ENCODE assay signal across 31 mouse cellular contexts in genomic region chr1:89007476-89007875, GRCm38 (mm10).
DNase-seq lines count a peak whose midpoint lies in the region; ATAC-seq lines count a peak whose summit lies in the region.
"Had no signal": no experiment of that assay in that cellular context is flagged by ENCODE, and none has a peak within 500 bp of the region (broad histone marks: within the 10 kb centered on the region; RNA-seq: fewer than 3 reads in every experiment).

No protein-coding gene starts in this region.

- no peak overlapping the region; the same call in 1 of the 2 replicates for H3K27ac ChIP-seq in forebrain, embryonic 13.5 days
- no peak overlapping the region for H3K27ac ChIP-seq in forebrain, embryonic 10.5 days
- H3K27ac ChIP-seq in heart, embryonic 10.5 days = no peak overlapping the region
- H3K27ac ChIP-seq in forebrain, embryonic 16.5 days (ENCODE audit: low read length) = peak overlapping the region; percentile 19; the same call in 1 of the 2 replicates
- H3K27ac ChIP-seq: embryonic facial prominence, embryonic 10.5 days; embryonic facial prominence, embryonic 13.5 days; gastrocnemius, adult 2 months; heart, embryonic 13.5 days; hindbrain, embryonic 14.5 days; hindbrain, postnatal 0 days had no signal

- ATAC-seq in forebrain, embryonic 13.5 days = peak; percentile 48; the same call in 1 of the 2 replicates
- ATAC-seq in forebrain, embryonic 16.5 days = peak; percentile 68
- ATAC-seq: hindbrain, postnatal 0 days; inflammation-experienced regulatory T-cells, adult 6 months; intestine, postnatal 0 days; Patski had no signal

- no peaks in the 10 kb centered on the region for H3K9me3 ChIP-seq in forebrain, embryonic 13.5 days (replicated peaks)
- no peaks in the 10 kb centered on the region for H3K9me3 ChIP-seq in forebrain, embryonic 10.5 days
- H3K9me3 ChIP-seq in heart, embryonic 10.5 days = no peaks in the 10 kb centered on the region
- no peaks in the 10 kb centered on the region for H3K9me3 ChIP-seq in forebrain, embryonic 16.5 days (ENCODE audit: control insufficient read depth, low read length)
- H3K9me3 ChIP-seq: embryonic facial prominence, embryonic 10.5 days; embryonic facial prominence, embryonic 13.5 days; heart, embryonic 13.5 days had no signal

- H3K4me2 ChIP-seq in forebrain, embryonic 13.5 days = no peak overlapping the region
- H3K4me2 ChIP-seq in forebrain, embryonic 16.5 days (ENCODE audit: low read length) = no peak overlapping the region
- H3K4me2 ChIP-seq: embryonic facial prominence, embryonic 13.5 days; heart, embryonic 13.5 days; hindbrain, embryonic 14.5 days had no signal

- WGBS in forebrain, embryonic 13.5 days = 78% methylated on average over 7 of the region's 7 CpGs
- WGBS in forebrain, embryonic 10.5 days = 94% methylated on average over 7 of the region's 7 CpGs
- 86% methylated on average over 7 of the region's 7 CpGs for WGBS in heart, embryonic 10.5 days
- WGBS in forebrain, embryonic 16.5 days = 57% methylated on average over 7 of the region's 7 CpGs

- peaks cover 7% of the 10 kb centered on the region for H3K4me1 ChIP-seq in forebrain, embryonic 13.5 days
- H3K4me1 ChIP-seq in forebrain, embryonic 10.5 days = peaks cover 14% of the 10 kb centered on the region
- no peaks in the 10 kb centered on the region for H3K4me1 ChIP-seq in heart, embryonic 10.5 days
- peaks cover 5% of the 10 kb centered on the region for H3K4me1 ChIP-seq in forebrain, embryonic 16.5 days (replicated peaks; ENCODE audit: control insufficient read depth, insufficient read depth, low read length)

- no peak overlapping the region for H3K9ac ChIP-seq in forebrain, embryonic 13.5 days
- H3K9ac ChIP-seq in forebrain, embryonic 16.5 days (replicated peaks; ENCODE audit: low read depth, low read length) = no peak overlapping the region
- H3K9ac ChIP-seq: embryonic facial prominence, embryonic 13.5 days; heart, embryonic 13.5 days; hindbrain, embryonic 14.5 days had no signal

- no peak overlapping the region for H3K4me3 ChIP-seq in forebrain, embryonic 13.5 days
- H3K4me3 ChIP-seq in forebrain, embryonic 10.5 days = no peak overlapping the region
- no peak overlapping the region for H3K4me3 ChIP-seq in heart, embryonic 10.5 days
- no peak overlapping the region for H3K4me3 ChIP-seq in forebrain, embryonic 16.5 days (replicated peaks; ENCODE audit: low read length)
- H3K4me3 ChIP-seq: embryonic facial prominence, embryonic 10.5 days; embryonic facial prominence, embryonic 13.5 days; erythroblast, embryonic 14.5 days; gastrocnemius, adult 2 months; heart, embryonic 13.5 days had no signal

- no peaks in the 10 kb centered on the region for H3K36me3 ChIP-seq in forebrain, embryonic 13.5 days (ENCODE audit: poor library complexity, severe bottlenecking)
- H3K36me3 ChIP-seq in forebrain, embryonic 10.5 days (replicated peaks) = no peaks in the 10 kb centered on the region
- H3K36me3 ChIP-seq in heart, embryonic 10.5 days = no peaks in the 10 kb centered on the region
- H3K36me3 ChIP-seq in forebrain, embryonic 16.5 days (ENCODE audit: control insufficient read depth, insufficient read depth) = no peaks in the 10 kb centered on the region
- H3K36me3 ChIP-seq: embryonic facial prominence, embryonic 10.5 days; embryonic facial prominence, embryonic 13.5 days; G1E; heart, embryonic 13.5 days had no signal

- no peak for DNase-seq in forebrain, embryonic 10.5 days (ENCODE audit: extremely low spot score, low spot score)
- DNase-seq in heart, adult 11 months = peak; percentile 27
- no peak for DNase-seq in heart, embryonic 10.5 days (ENCODE audit: low spot score)
- no peak for DNase-seq in spleen, postnatal 36 days (ENCODE audit: low spot score in 2 of 2)
- DNase-seq in right cerebral cortex, postnatal 25 days = no peak
- DNase-seq: adrenal gland, postnatal 10 days; adrenal gland, postnatal 36 days; B cell, adult 2 months; cerebellum, adult 2 months; cerebellum, adult 9-11 months; cerebellum, postnatal 36 days; embryo, embryonic 11 days; gastrocnemius, adult 2 months; gastrocnemius, postnatal 14 days; heart, adult 18-20 months; heart, postnatal 14 days; heart, postnatal 4 days; kidney, adult 2 months had no signal

- H3K27me3 ChIP-seq in forebrain, embryonic 13.5 days = no peaks in the 10 kb centered on the region
- no peaks in the 10 kb centered on the region for H3K27me3 ChIP-seq in forebrain, embryonic 10.5 days (ENCODE audit: poor library complexity, severe bottlenecking)
- no peaks in the 10 kb centered on the region for H3K27me3 ChIP-seq in heart, embryonic 10.5 days (ENCODE audit: insufficient read depth, poor library complexity, severe bottlenecking)
- H3K27me3 ChIP-seq in forebrain, embryonic 16.5 days (replicated peaks; ENCODE audit: control insufficient read depth, insufficient read depth, low read length) = no peaks in the 10 kb centered on the region
- H3K27me3 ChIP-seq: CH12.LX; embryonic facial prominence, embryonic 13.5 days; heart, embryonic 13.5 days; Patski had no signal
